Mouse (Mus musculus) NIH3T3 (cell line): ENCODE results near the gene Lsm14b.

Experiments used
- DNase-seq: peaks from one replicate; pipeline ENCODE4 v3.0.0-alpha.2; 2012; ENCODE audit warnings: low read depth

Lsm14b gene

GRCm38 (mm10) chr2:180018573-180018972 is 6.2 kb upstream of the Lsm14b start:
- no peak for DNase-seq

GRCm38 (mm10) chr2:180020091-180020661 is 4.6 kb upstream of the Lsm14b start:
- no peak for DNase-seq

GRCm38 (mm10) chr2:180020919-180021318 is 3.9 kb upstream of the Lsm14b start:
- DNase-seq = no peak

GRCm38 (mm10) chr2:180022751-180023150 is 2.0 kb upstream of the Lsm14b start:
- no peak for DNase-seq

GRCm38 (mm10) chr2:180025135-180025860 is 511 bp downstream of the Lsm14b start:
- peak; percentile 39 for DNase-seq

GRCm38 (mm10) chr2:180025861-180026200 is 1.0 kb downstream of the Lsm14b start:
- DNase-seq = no peak

- no peak for DNase-seq
These were observed 3.0 kb downstream of the Lsm14b start for GRCm38 (mm10) chr2:180027768-180028167.

GRCm38 (mm10) chr2:180031270-180031669 is 6.5 kb downstream of the Lsm14b start:
- no peak for DNase-seq

GRCm38 (mm10) chr2:180032925-180033324 is 8.1 kb downstream of the Lsm14b start:
- peak; percentile 72 for DNase-seq

- DNase-seq = peak; percentile 44
These were observed 9.2 kb downstream of the Lsm14b start for GRCm38 (mm10) chr2:180033956-180034355.

- no peak for DNase-seq
These were observed 10.0 kb downstream of the Lsm14b start for GRCm38 (mm10) chr2:180034753-180035152.

GRCm38 (mm10) chr2:180040406-180040805 is 15.6 kb downstream of the Lsm14b start:
- no peak for DNase-seq

GRCm38 (mm10) chr2:180041577-180042255 is 16.9 kb downstream of the Lsm14b start:
- DNase-seq = peak; percentile 54

GRCm38 (mm10) chr2:180042256-180042857 is 17.6 kb downstream of the Lsm14b start, which contains the start of the genes Psma7 and Ss18l1:
TSS of gene Psma7 (minus strand) at chr2:180042433.
TSS of gene Ss18l1 (plus strand) at chr2:180042509.
- peak; percentile 94 for DNase-seq

- DNase-seq = peak; percentile 67
These were observed 18.2 kb downstream of the Lsm14b start for GRCm38 (mm10) chr2:180042858-180043515.

- DNase-seq = peak; percentile 82
These were observed 20.5 kb downstream of the Lsm14b start for GRCm38 (mm10) chr2:180045283-180045682.

- DNase-seq = no peak
These were observed 22.8 kb downstream of the Lsm14b start for GRCm38 (mm10) chr2:180047580-180047979.

- DNase-seq = no peak
These were observed 23.3 kb downstream of the Lsm14b start for GRCm38 (mm10) chr2:180047980-180048635.

- DNase-seq = peak; percentile 85
These were observed 26.2 kb downstream of the Lsm14b start for GRCm38 (mm10) chr2:180050986-180051385.

GRCm38 (mm10) chr2:180051986-180052733 is 27.4 kb downstream of the Lsm14b start:
- peak; percentile 70 for DNase-seq

- DNase-seq = no peak
These were observed 28.2 kb downstream of the Lsm14b start for GRCm38 (mm10) chr2:180053001-180053400.
